Comparison of ENCODE assay signal across 26 mouse cellular contexts in genomic region chr6:93288421-93288820, GRCm38 (mm10).
DNase-seq lines count a peak whose midpoint lies in the region; ATAC-seq and TF ChIP-seq lines count a peak whose summit lies in the region.
"Had no signal": no experiment of that assay in that cellular context is flagged by ENCODE, and none has a peak within 500 bp of the region (broad histone marks: within the 10 kb centered on the region; RNA-seq: fewer than 3 reads in every experiment).

No protein-coding gene starts in this region.

- H3K9me3 ChIP-seq in midbrain, embryonic 14.5 days (ENCODE audit: control insufficient read depth, low read length): no peaks in the 10 kb centered on the region
- no peaks in the 10 kb centered on the region for H3K9me3 ChIP-seq in midbrain, postnatal 0 days (ENCODE audit: low read length)
- H3K9me3 ChIP-seq: embryonic facial prominence, embryonic 12.5 days; embryonic facial prominence, embryonic 15.5 days; heart, embryonic 15.5 days had no signal

- H3K27me3 ChIP-seq in midbrain, embryonic 14.5 days (ENCODE audit: control insufficient read depth, insufficient read depth, low read length): no peaks in the 10 kb centered on the region
- H3K27me3 ChIP-seq in midbrain, postnatal 0 days (ENCODE audit: insufficient read depth, low read length): no peaks in the 10 kb centered on the region
- H3K27me3 ChIP-seq: embryonic facial prominence, embryonic 12.5 days; embryonic facial prominence, embryonic 15.5 days; heart, embryonic 15.5 days; hindbrain, embryonic 12.5 days had no signal

- DNase-seq in gastrocnemius, postnatal 25 days: peak; percentile 9
- no peak for DNase-seq in gastrocnemius, postnatal 36 days
- DNase-seq in heart, adult 9 months (ENCODE audit: low spot score in 2 of 2): peak; percentile 7 to 55
- DNase-seq in heart, postnatal 4 days: no peak
- peak; percentile 25 for DNase-seq in midbrain, embryonic 14.5 days
- no peak for DNase-seq in midbrain, postnatal 0 days (ENCODE audit: low spot score)
- DNase-seq in cerebellum, adult 18-20 months: no peak
- DNase-seq: adrenal gland, adult 8-10 months; adrenal gland, postnatal 25 days; cerebellum, adult 2 months; cerebellum, adult 9-11 months; cerebellum, postnatal 25 days; forebrain, postnatal 0 days; heart, postnatal 10 days; kidney, adult 18-20 months had no signal

- H3K4me1 ChIP-seq in midbrain, embryonic 14.5 days (ENCODE audit: control insufficient read depth, insufficient read depth, low read length): no peaks in the 10 kb centered on the region
- no peaks in the 10 kb centered on the region for H3K4me1 ChIP-seq in midbrain, postnatal 0 days (ENCODE audit: insufficient read depth, low read length)
- H3K4me1 ChIP-seq: embryonic facial prominence, embryonic 15.5 days; heart, embryonic 15.5 days; hindbrain, embryonic 12.5 days had no signal

- intact Hi-C loops in gastrocnemius, postnatal 36 days (cut with DNase I): no loop called here

- H3K9ac ChIP-seq in midbrain, embryonic 14.5 days (replicated peaks; ENCODE audit: low read length): no peak overlapping the region
- no peak overlapping the region for H3K9ac ChIP-seq in midbrain, postnatal 0 days (replicated peaks; ENCODE audit: low read length, poor library complexity, severe bottlenecking)
- H3K9ac ChIP-seq: embryonic facial prominence, embryonic 12.5 days; embryonic facial prominence, embryonic 15.5 days; forebrain, postnatal 0 days; heart, embryonic 15.5 days; hindbrain, embryonic 12.5 days had no signal

- no peak overlapping the region for H3K4me3 ChIP-seq in midbrain, embryonic 14.5 days (replicated peaks; ENCODE audit: low read depth, low read length)
- H3K4me3 ChIP-seq in midbrain, postnatal 0 days (ENCODE audit: low read depth, low read length): no peak overlapping the region
- H3K4me3 ChIP-seq: embryonic facial prominence, embryonic 12.5 days; embryonic facial prominence, embryonic 15.5 days; heart, embryonic 15.5 days; hindbrain, embryonic 12.5 days had no signal

- no peak overlapping the region for H3K4me2 ChIP-seq in midbrain, embryonic 14.5 days (ENCODE audit: low read length)
- no peak overlapping the region for H3K4me2 ChIP-seq in midbrain, postnatal 0 days (ENCODE audit: low read depth, low read length, poor library complexity, severe bottlenecking)
- H3K4me2 ChIP-seq: embryonic facial prominence, embryonic 12.5 days; embryonic facial prominence, embryonic 15.5 days; heart, embryonic 11.5 days; heart, embryonic 15.5 days; hindbrain, embryonic 12.5 days had no signal

- 66% methylated on average over 4 of the region's 4 CpGs for WGBS in midbrain, embryonic 14.5 days
- WGBS in midbrain, postnatal 0 days: 73% methylated on average over 4 of the region's 4 CpGs

- ATAC-seq in midbrain, embryonic 14.5 days (ENCODE audit: low FRiP score, low TSS enrichment): no peak
- no peak for ATAC-seq in midbrain, postnatal 0 days (ENCODE audit: low FRiP score)
- ATAC-seq: activated CD4-positive, CD25-positive, alpha-beta regulatory T cell, adult 4 months; CD4-positive, CD25-positive, alpha-beta regulatory T cell, adult 4 months; forebrain, embryonic 14.5 days; forebrain, postnatal 0 days; hindbrain, embryonic 16.5 days; inflammation-experienced regulatory T-cells, adult 6 months; intestine, embryonic 16.5 days had no signal

- H3K27ac ChIP-seq in midbrain, embryonic 14.5 days (replicated peaks; ENCODE audit: low read depth, low read length): no peak overlapping the region
- H3K27ac ChIP-seq in midbrain, postnatal 0 days (ENCODE audit: low read depth, low read length): no peak overlapping the region
- H3K27ac ChIP-seq: embryonic facial prominence, embryonic 12.5 days; embryonic facial prominence, embryonic 15.5 days; heart, embryonic 15.5 days; hindbrain, embryonic 12.5 days had no signal

- H3K36me3 ChIP-seq in midbrain, embryonic 14.5 days (ENCODE audit: control insufficient read depth, insufficient read depth, low read length): no peaks in the 10 kb centered on the region
- H3K36me3 ChIP-seq in midbrain, postnatal 0 days (ENCODE audit: insufficient read depth, low read length): no peaks in the 10 kb centered on the region
- H3K36me3 ChIP-seq: embryonic facial prominence, embryonic 12.5 days; embryonic facial prominence, embryonic 15.5 days; heart, embryonic 15.5 days; hindbrain, embryonic 12.5 days had no signal

- no peak for TF ChIP-seq CTCF in midbrain, postnatal 0 days (IDR thresholded peaks at IDR 0.05)

Comparison
In these comparisons a context has a peak if more than half of its experiments do, and no peak if none do; other contexts are left out.
1. DNase-seq: peak in gastrocnemius, postnatal 25 days (single experiment), heart, adult 9 months (2 of 2) and midbrain, embryonic 14.5 days (single experiment); none in gastrocnemius, postnatal 36 days (0 of 2), heart, postnatal 4 days (single experiment), midbrain, postnatal 0 days (single experiment) and cerebellum, adult 18-20 months (0 of 2).